Mouse (Mus musculus) midbrain, embryonic 14.5 days (tissue): ENCODE results near the gene Uap1. TPM values are rescaled to one million over a fixed set of nuclear protein-coding genes. Genes with fewer than 3 reads are reported as not detected.

ENCODE experiments used
- ATAC-seq: fragments of 200-750 bp; cut with Nextera tagmentation; 2 replicates; pipeline ENCODE4 v1.8.0; 2017; ENCODE audit warnings: moderate number of reproducible peaks, moderate library complexity; ENCODE audit not compliant: low FRiP score, low TSS enrichment
- DNase-seq: peaks from one replicate; pipeline ENCODE4 v3.0.0-alpha.2; 2015
- H3K27ac ChIP-seq: fragments of 300-500 bp; sonication (generic); replicated peaks from 2 replicates; pipeline ENCODE4 v1.5.1; 2014; ENCODE audit warnings: mild to moderate bottlenecking, low read depth, low read length, moderate library complexity
- H3K27me3 ChIP-seq: fragments of 300-500 bp; sonication (generic); 2 replicates; pipeline ENCODE4 v1.6.1; 2014; ENCODE audit warnings: low read length, control low read depth, mixed read lengths; ENCODE audit not compliant: control insufficient read depth, insufficient read depth
- H3K36me3 ChIP-seq: fragments of 300-500 bp; sonication (generic); 2 replicates; pipeline ENCODE4 v1.6.1; 2014; ENCODE audit warnings: low read length, control low read depth; ENCODE audit not compliant: control insufficient read depth, insufficient read depth
- H3K4me1 ChIP-seq: fragments of 300-500 bp; sonication (generic); 2 replicates; pipeline ENCODE4 v1.6.1; 2014; ENCODE audit warnings: mild to moderate bottlenecking, antibody characterized with exemption, low read length, control low read depth; ENCODE audit not compliant: control insufficient read depth, insufficient read depth
- H3K4me2 ChIP-seq: fragments of 300-500 bp; sonication (generic); 2 replicates; pipeline ENCODE4 v1.6.1; 2014; ENCODE audit warnings: mild to moderate bottlenecking, low read length, moderate library complexity
- H3K4me3 ChIP-seq: fragments of 300-500 bp; sonication (generic); replicated peaks from 2 replicates; pipeline ENCODE4 v1.5.1; 2014; ENCODE audit warnings: low read depth, low read length
- H3K9ac ChIP-seq: fragments of 300-500 bp; sonication (generic); replicated peaks from 2 replicates; pipeline ENCODE4 v1.6.1; 2014; ENCODE audit warnings: mild to moderate bottlenecking, low read length, moderate library complexity
- H3K9me3 ChIP-seq: fragments of 300-500 bp; sonication (generic); 2 replicates; pipeline ENCODE4 v1.6.1; 2016; ENCODE audit warnings: low read length, control low read depth, mixed read lengths; ENCODE audit not compliant: control insufficient read depth
- whole genome bisulfite sequencing: fragments of 180-500 bp; shearing (Covaris S2); extraction: QIAGEN DNeasy Blood & Tissue Kit; methylation state at CpG from one replicate; pipeline ENCODE4 v1.1.7; 2014; 5-methylcytosine and 5-hydroxymethylcytosine counted together
- polyA plus RNA-seq: library from polyadenylated mRNA; unstranded; fragments of >200 nt; fragmentation: Nextera tagmentation; extraction: Ambion mirVana; gene quantifications from 2 replicates; pipeline ENCODE4 v1.2.1, GENCODE M21; 2014

Gene Uap1
- polyA plus RNA-seq, 1 experiment from 2014 or later = 67.5 TPM

DNA sequence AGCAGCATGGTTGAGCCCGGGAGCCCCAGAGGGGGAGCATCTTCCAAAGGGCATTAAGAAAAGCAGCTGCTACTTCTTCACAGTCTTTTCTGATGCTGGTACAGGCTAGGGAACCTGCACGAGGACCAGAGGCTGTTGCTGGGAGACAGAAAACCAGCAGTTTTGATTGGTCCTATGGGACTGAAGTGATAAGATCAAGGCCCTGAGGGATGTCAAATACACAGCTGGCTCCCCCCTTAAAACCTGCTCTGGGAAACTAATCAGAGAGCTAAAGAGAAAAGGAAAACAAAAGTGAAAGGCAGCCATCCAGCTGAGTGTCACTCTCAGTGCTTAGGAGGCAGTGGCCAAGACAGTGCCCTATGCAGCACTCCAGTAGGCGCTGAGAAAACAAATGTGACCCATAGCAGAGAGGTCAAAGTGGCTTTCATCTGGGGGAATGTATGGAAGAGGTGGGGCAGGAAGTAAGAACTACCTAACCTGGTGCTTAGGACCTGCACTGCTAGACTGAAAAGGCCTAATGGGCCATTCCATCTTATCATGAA is 14.3 kb downstream of the Uap1 start:
- no peaks in the 10 kb centered on the region for H3K9me3 ChIP-seq
- no peaks in the 10 kb centered on the region for H3K4me1 ChIP-seq
- no peak overlapping the region for H3K4me2 ChIP-seq
- H3K9ac ChIP-seq = no peak overlapping the region
- no peak overlapping the region for H3K27ac ChIP-seq
- peaks cover 31% of the 10 kb centered on the region for H3K36me3 ChIP-seq
- DNase-seq (no peak), ATAC-seq (no peak)
- H3K27me3 ChIP-seq = no peaks in the 10 kb centered on the region
- 56% methylated on average over 3 of the region's 3 CpGs for WGBS
- no peak overlapping the region for H3K4me3 ChIP-seq

DNA sequence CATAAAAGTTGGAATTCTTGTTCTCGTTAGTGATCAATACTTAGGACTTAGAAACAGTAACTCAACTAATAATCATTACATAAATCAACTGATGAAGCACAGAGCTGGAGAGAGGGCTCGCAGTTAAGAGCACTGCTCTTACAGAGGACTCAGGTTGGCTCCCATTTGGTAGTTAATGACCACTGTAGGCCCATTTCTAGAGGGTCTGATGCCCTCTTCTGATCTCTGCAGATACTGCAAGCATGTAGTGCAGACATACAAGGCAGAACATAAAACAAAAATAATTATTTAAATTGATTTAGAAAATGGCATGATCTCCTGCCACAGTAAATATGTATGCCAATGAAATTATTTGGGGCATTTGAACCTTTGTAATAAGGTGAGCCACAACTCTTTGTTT is 15.1 kb downstream of the Uap1 start:
- H3K36me3 ChIP-seq = peaks cover 28% of the 10 kb centered on the region
- H3K4me2 ChIP-seq = no peak overlapping the region
- no peaks in the 10 kb centered on the region for H3K9me3 ChIP-seq
- DNase-seq = no peak
- no peak for ATAC-seq
- H3K9ac ChIP-seq = no peak overlapping the region
- no peaks in the 10 kb centered on the region for H3K27me3 ChIP-seq
- H3K4me3 ChIP-seq = no peak overlapping the region
- no peaks in the 10 kb centered on the region for H3K4me1 ChIP-seq
- H3K27ac ChIP-seq = no peak overlapping the region
- WGBS = 92% methylated on average over 2 of the region's 2 CpGs

DNA sequence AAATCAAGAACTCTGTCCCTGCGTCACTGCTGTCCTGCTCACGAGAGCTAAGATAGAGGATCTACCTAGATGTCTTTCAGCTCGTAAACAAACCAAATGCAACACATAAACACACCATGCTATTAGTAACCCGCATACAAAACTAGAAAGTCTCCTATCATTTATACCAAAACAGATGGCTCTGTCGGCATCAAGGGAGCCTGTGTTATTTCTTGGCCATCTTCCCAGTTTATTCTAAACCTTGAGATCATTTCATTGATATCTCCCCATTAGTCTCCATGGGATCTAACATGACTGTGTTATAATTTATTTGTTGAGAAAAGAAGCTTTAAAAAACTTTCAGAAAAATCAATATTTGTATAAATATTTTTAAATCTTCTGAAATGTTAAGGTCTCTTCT is 19.0 kb downstream of the Uap1 start:
- Histone ChIP-seq H3K9ac (no peak overlapping the region), H3K4me1 (no peaks in the 10 kb centered on the region), H3K27ac (no peak overlapping the region), H3K27me3 (no peaks in the 10 kb centered on the region), H3K4me2 (no peak overlapping the region), H3K4me3 (no peak overlapping the region), H3K36me3 (peaks cover 31% of the 10 kb centered on the region), H3K9me3 (no peaks in the 10 kb centered on the region)
- ATAC-seq = no peak
- WGBS = 90% methylated on average over 5 of the region's 5 CpGs
- peak; percentile 28 for DNase-seq

DNA sequence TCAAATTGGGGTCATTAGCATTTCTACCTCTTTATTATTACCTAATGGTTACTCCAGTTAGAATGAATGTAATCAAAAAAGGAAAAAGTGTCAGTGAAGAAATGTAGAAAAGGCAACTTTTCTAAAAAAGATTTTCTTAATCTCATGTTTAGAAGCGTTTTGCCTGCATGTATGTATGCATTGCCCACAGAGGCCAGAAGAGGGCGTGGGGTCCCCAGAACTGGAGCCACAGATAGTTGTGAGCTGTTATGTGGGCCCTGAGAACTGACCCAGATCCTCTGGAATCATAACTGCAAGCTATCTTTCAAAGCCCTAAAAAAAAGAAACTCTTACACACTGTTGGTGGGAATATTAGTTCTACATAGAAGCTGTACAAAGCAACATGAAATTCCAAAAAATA is 19.5 kb downstream of the Uap1 start:
- DNase-seq (no peak), ATAC-seq (no peak)
- no peak overlapping the region for H3K4me2 ChIP-seq
- H3K9ac ChIP-seq = no peak overlapping the region
- WGBS = 71% methylated on average over 2 of the region's 2 CpGs
- no peaks in the 10 kb centered on the region for H3K9me3 ChIP-seq
- H3K27ac ChIP-seq = no peak overlapping the region
- no peaks in the 10 kb centered on the region for H3K4me1 ChIP-seq
- peaks cover 35% of the 10 kb centered on the region for H3K36me3 ChIP-seq
- no peak overlapping the region for H3K4me3 ChIP-seq
- H3K27me3 ChIP-seq = no peaks in the 10 kb centered on the region

DNA sequence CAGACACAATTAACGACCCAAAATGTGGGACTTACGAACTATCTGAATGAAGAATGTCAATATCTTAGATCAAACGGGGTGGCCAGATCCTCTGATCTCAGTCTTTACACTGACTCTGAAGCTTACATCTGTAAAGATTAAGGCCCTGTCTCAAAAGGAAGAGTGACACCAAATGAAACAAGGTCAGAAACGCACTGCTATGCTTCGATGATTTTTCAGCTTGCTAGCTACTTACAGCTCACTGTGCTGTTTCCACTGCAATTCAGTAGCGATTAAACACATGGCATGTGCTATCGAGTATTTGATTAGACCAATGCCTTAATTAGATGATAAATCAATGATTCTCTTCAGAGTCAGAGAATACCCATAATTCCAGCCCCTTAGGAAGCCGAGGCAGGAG is 20.8 kb downstream of the Uap1 start:
- 43% methylated on average over 8 of the region's 8 CpGs for WGBS

DNA sequence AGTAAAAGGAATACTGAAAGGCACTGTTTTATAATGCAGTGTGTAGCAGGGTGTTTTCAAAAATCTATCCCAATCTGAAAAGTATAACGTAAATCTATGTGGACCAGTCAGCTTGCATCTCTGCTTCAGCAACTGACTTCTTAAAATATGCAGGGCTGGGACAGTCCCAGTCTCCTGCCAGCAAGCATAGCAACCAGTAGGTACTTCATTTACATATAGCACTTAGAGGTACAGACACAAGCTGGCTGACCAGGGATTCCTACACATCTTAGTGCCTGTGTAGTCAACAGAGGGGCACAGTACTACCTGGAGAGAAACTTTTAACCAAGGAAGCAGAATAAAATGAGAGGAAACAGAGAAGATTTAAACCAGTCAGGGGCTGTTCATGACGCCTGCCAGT is 22.2 kb downstream of the Uap1 start:
- Histone ChIP-seq H3K4me3 (no peak overlapping the region), H3K27ac (no peak overlapping the region), H3K9ac (no peak overlapping the region), H3K4me2 (no peak overlapping the region), H3K27me3 (no peaks in the 10 kb centered on the region), H3K4me1 (no peaks in the 10 kb centered on the region), H3K9me3 (no peaks in the 10 kb centered on the region), H3K36me3 (peaks cover 45% of the 10 kb centered on the region)
- DNase-seq = no peak
- WGBS = 81% methylated on average over 2 of the region's 2 CpGs
- no peak for ATAC-seq

More for the DNA sequence above, 20.8 kb downstream of the Uap1 start:
- Histone ChIP-seq H3K9ac (no peak overlapping the region), H3K36me3 (peaks cover 45% of the 10 kb centered on the region), H3K4me2 (no peak overlapping the region), H3K27ac (no peak overlapping the region), H3K4me3 (no peak overlapping the region), H3K4me1 (no peaks in the 10 kb centered on the region), H3K27me3 (no peaks in the 10 kb centered on the region), H3K9me3 (no peaks in the 10 kb centered on the region)
- ATAC-seq (no peak), DNase-seq (no peak)

DNA sequence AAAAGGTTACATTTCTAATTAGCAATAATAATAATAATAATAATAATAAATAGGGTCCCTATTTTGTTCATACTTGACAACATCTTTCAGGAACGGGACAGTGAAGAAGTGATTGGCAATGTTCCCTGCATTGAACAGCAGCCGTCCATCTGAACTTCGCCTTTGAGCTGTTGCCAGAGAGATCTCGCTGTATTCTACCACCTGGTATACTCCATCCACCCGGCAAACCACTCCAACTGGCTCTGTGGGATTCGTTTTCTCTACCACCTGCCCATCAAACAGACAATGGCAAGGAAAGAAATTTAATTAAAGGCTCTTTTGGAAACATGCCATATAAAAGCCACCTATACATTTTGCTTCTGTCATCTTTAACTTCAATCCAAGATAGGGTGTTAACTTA is 23.9 kb downstream of the Uap1 start:
- Histone ChIP-seq H3K4me1 (no peaks in the 10 kb centered on the region), H3K27ac (no peak overlapping the region), H3K4me2 (no peak overlapping the region), H3K9me3 (no peaks in the 10 kb centered on the region), H3K36me3 (peaks cover 48% of the 10 kb centered on the region), H3K27me3 (no peaks in the 10 kb centered on the region), H3K4me3 (no peak overlapping the region), H3K9ac (no peak overlapping the region)
- peak; percentile 9 for DNase-seq
- 78% methylated on average over 6 of the region's 6 CpGs for WGBS
- ATAC-seq = no peak

DNA sequence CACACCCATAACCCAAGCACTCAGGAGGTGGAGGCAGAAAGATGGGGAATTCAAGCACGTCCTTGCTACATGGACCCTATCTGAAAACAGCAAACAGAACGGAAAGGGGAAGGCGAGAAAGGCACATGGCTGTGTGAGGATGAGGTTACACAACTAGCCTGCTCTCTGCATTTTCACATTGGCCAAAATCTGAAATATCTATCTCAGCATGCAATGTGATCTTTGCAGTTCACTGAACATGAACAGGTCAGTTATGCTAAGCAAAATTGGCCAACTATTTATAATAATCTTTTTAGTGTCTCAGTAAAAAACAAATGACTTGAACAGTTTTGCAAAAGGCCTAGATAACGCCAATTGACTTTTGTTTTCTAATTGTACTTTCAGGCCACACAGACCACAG is 25.0 kb downstream of the Uap1 start:
- Histone ChIP-seq H3K27ac (no peak overlapping the region), H3K9me3 (no peaks in the 10 kb centered on the region), H3K36me3 (peaks cover 44% of the 10 kb centered on the region), H3K27me3 (no peaks in the 10 kb centered on the region), H3K4me1 (no peaks in the 10 kb centered on the region), H3K9ac (no peak overlapping the region), H3K4me2 (no peak overlapping the region), H3K4me3 (no peak overlapping the region)
- ATAC-seq (no peak), DNase-seq (no peak)
- WGBS = 86% methylated on average over 4 of the region's 4 CpGs

DNA sequence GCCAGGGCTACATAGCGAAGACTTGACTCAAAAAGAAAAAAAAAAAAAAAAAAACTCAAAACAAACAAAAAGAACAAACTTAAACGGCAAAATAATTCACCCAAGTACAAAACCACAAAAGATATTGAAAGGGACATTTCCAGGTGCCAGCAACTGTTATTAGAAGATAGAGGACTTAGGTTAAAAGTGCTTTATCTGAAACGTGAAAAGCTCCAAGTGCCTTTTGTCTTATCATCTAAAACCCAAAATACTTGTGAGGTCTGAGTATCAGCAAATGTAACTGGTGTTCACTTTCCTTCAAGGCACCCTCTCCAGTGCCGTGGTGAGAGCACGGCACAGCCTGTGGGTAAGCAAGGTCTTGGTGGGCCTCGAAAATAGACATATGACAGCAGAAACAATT is 26.2 kb downstream of the Uap1 start:
- no peaks in the 10 kb centered on the region for H3K4me1 ChIP-seq
- peaks cover 39% of the 10 kb centered on the region for H3K36me3 ChIP-seq
- no peaks in the 10 kb centered on the region for H3K9me3 ChIP-seq
- H3K27ac ChIP-seq = no peak overlapping the region
- no peak overlapping the region for H3K9ac ChIP-seq
- WGBS = 91% methylated on average over 6 of the region's 6 CpGs
- DNase-seq (no peak), ATAC-seq (no peak)
- H3K4me2 ChIP-seq = no peak overlapping the region
- H3K27me3 ChIP-seq = no peaks in the 10 kb centered on the region
- no peak overlapping the region for H3K4me3 ChIP-seq
